Mouse (Mus musculus) cerebellum, adult 11 months (tissue): Measurements from ENCODE around the gene Hist2h2bb.
"Not testable (repeated sequence)": the region's sequence is repeated elsewhere in the genome, so short reads cannot be mapped to it uniquely, and the experiment has no call there.

Experiments used
- DNase-seq: peaks from one replicate; pipeline ENCODE4 v3.0.0; 2022

The Hist2h2bb gene

DNA sequence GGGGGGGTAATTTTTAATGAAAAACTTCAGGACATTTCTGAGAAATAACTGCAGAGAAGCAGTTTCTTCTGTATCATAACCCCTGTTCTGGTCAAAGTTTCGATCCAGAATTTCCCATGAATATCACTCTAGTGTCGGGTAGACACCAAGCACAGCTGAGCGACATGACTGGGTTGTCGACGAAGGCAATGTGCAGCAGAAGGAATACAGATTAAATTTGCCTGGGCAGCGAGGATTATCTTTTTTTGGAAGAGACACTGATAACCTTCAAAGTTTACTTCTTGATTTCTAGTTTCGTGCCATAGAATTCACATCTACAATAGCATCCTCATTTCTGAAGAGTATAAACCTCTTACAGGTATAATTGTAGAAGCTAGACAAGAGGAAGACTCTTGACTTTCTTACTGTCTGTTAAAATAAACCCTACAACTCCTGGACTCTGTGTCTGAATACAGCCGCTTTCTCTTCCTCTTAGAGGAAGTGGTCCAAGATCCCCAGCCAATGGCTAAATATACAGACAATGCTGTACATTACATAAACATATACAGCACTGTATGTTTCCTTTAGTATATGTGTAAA, 3.3 kb upstream of the Hist2h2bb start:
- DNase-seq, result no peak

DNA sequence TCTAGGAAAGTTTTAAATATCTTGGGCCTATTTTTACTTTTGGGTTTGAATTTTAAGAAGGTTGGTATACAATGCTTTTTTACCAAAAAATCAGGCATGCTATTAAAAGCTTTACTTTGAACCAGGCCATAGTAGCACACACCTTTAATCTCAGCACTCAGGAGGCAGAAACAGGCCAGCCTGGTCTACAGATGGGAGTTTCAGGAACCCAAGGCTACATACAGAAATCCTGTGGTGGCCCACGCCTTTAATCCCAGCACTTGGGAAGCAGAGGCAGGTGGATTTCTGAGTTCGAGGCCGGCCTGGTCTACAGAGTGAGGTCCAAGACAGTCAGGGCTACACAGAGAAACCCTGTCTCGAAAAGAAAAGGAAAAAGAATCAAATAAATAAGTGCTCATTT, 2.0 kb upstream of the Hist2h2bb start:
- no peak for DNase-seq

DNA sequence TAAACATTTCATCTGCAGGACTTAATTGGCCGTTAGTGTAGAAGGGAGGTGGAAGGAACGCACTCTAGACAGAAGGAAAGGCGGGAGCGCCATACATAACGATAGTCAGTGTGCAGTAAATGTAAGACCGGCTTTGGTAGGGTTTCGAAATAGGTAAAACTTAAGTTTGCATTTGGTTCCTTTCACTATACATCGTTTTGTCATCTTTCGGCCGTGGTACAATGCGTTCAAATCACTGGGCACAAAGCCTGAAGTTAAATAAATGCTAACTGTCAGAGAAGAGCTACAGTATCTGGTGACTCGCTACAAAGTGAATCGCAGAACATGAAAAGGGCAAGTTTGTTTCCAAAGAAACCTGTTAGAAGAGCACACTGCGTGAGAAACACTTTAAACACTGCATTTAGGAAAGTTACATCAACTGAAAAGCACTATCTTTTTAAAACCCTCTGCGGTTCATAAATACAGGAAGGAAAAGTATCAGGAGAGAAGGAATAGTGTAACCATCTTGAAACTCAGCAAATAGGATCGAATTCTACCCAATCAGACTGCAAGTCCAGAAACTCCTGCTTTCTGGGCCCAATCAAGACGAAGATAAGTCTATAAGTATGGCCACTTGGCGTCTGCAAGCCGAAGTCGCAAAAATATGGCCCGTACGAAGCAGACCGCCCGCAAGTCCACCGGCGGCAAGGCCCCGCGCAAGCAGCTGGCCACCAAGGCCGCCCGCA, 1.3 kb upstream of the Hist2h2bb start, which contains the start of gene Hist2h3b:
Gene Hist2h3b, plus strand, starts transcription at position 604 of the 725 bp plus-strand sequence.
- DNase-seq, result peak; percentile 76

DNA sequence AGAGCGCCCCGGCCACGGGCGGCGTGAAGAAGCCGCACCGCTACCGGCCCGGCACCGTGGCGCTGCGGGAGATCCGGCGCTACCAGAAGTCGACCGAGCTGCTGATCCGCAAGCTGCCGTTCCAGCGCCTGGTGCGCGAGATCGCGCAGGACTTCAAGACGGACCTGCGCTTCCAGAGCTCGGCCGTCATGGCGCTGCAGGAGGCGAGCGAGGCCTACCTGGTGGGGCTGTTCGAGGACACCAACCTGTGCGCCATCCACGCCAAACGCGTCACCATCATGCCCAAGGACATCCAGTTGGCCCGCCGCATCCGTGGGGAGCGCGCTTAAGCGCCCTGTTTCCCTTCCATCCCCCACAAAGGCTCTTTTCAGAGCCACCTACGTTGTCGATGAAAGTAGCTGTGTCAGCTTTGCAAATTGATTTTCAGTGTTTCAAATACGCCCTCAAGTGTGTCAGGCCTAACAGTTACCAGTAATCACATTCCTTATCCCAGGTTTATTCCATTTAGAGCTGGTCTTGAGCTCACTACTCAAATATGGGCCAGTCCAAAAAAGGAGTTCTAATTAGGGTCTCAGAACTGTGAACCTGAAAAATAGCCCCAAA, 675 bp upstream of the Hist2h2bb start:
- not testable (repeated sequence) for DNase-seq

DNA sequence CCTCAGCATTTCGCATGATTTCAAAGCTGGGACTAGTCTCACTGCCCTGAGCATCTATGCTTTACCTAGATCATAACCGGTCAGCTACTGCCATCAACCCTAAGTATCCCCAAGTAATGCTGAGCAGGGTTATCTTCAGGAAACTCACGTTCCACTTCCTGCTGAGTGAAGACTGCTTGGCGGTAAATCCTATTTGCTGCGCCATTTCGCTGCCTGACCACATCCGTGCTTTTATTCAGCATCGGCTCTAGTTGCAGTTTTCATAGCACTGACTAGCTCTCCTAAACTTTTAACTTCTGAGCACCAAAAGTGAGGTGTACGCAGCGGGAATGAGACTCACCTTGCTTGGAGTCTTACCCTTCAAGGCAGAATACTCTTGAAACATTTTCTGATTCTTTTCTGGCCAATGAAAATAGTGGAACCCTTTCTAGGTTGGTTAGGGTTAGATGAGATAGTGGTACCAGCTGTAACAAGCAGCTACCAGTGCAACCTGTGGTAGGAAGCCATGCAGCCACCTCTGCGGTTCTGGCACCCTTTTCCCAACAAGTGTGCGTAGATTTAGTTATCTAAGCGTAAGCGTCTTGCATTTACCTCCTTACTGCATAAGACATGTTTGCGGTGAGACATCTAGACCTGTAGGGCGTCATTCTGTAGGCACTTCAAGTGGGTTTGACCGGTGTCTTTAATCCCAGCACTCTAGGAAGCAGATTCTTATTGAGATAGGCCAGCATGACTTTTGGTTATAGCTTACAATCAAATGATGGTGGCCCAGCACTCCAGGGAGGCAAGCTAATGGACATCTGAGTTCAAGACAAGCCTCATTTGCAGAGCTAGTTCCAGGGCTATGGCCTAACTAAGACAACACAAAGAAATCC, 4.3 kb downstream of the Hist2h2bb start:
- no peak for DNase-seq

DNA sequence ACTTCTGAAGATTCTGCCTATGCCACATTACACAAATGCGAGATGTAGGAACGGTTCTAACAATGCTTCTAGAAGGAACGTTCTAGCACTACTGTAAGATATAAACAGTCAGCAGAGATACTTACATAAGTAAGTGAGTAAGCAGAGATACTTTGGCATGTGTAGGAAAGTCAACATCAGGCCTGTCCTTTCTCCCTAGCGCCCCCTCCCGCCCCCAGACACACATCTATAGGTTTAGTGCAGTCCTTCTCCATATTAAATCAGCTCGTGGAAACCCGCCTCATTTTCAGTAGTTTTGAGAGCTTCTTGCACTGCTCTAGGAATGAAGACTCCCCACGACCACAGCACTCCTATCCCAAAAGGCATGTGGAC, 7.9 kb downstream of the Hist2h2bb start:
- DNase-seq, result no peak

DNA sequence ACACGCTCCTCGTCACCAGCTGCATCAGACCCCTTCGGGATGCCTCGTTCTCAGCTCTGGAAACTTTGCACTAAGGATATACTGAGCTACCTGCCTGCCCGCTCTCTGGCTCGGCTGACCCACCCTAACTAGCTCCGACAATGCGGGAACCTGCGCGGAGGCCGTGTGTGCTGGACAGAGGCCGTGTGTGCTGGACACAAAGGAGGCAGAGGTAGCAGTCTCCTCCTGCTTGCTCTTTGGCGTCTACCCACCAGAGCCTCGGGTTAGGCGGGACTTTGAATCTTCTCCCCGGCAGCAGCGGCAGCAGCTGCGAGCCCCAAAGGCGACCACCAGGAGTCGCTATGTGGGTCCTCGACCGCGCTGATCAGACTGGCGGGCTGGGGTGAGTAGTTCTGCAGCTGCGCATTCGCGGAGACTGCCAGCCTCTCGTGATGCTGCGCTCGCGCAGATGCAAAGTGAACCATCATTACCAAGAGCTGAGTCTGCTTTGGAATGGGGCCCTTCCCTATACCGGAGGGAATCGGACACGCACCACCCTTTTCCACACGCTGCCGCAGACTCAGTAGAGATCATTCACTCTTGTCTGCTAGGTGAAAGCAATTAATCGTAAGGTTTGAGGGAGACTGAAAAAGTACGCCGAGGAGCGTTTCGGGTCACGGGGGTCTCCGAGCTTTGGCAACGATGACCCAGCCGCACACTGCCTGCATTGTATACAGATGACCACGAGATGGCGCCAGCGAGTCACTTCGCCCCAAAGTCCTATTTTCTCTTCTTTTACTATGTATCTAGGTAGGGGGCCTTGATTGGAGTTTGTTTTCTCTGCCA, 8.5 kb downstream of the Hist2h2bb start:
- peak; percentile 87 for DNase-seq

DNA sequence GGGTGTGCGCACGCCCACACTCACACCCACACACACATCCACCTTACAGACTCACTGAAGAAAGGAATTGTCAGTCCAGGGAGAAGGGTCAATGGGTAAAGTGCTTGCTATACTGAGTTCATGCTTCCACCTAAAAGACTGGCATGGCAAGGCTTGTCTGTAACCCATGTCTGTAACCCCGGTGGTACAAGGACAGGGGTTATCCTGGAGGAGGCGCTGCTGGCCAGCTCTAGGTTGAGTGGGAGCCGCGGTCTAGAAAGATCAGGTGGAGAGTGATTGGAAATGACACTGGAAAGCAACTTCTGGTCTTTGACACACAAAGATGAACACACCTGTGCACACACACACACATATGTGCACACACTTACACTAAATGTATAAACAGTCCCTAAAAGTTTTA, 11.1 kb downstream of the Hist2h2bb start:
- no peak for DNase-seq

DNA sequence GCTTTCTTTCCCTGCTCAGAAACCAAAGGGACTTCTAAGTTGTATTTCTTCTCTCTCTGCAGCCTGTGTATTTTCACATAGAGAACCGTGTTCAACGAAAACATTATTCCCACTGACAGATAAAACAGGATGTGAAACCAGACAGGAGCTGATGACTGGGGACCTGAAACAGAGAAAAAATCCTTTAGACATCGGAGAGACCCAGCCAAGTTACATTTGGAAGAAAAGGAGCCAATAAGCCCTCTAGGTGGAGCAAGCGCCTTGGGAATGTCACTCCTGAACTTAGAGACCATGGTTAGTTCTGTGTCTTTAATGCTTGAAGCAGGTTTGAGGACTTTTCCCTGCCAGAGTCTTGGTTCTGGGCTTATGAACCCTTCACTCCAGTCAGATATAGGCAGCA, 14.9 kb downstream of the Hist2h2bb start:
- no peak for DNase-seq

DNA sequence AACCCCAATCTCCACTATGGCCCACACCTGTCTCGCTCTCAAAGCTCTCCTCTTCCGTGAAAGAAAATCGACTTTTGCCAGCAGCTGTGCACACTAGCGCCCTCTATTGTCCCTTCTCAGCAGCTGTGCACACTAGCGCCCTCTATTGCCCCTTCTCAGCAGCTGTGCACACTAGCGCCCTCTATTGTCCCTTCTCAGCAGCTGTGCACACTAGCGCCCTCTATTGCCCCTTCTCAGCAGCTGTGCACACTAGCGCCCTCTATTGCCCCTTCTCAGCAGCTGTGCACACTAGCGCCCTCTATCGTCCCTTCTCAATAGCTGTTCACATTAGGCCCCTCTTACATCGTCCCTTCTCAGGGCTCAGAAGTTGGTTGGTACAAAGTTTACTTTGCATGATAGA, 17.8 kb downstream of the Hist2h2bb start:
- not testable (repeated sequence) for DNase-seq

DNA sequence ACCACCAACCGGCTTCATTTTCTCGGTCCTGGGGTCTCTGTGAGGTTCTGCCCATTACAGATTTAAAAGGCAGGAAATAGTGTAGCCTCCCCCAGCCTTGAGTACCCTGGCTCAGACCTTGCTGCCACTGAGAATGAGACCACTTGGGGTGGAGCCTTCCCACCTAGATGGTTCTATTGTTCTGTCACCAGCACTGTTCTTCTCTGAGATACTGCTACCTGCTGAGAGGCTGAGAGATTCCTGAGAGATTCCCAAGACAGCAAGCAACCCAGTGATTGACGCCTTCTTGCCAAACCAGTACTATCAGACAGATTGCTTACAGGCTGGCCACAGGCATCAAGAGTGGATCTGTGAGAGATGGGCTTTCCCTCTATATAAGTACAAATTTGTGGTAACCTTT, 19.6 kb downstream of the Hist2h2bb start:
- no peak for DNase-seq

DNA sequence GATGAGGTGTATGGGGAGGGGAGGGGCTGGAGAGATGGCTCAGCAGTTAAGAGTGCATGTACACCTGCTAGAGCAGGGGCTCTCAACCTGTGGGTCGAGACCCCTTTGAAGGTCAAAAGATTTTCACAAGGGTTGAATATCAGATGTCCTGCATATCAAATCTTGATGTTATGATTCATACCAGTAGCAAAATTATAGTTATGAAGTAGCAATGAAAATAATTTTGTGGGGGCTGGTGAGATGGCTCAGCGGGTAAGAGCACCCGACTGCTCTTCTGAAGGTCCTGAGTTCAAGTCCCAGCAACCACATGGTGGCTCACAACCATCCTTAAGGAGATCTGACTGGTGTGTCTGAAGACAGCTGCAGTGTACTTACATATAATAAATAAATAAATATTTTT, 21.2 kb downstream of the Hist2h2bb start:
- DNase-seq, result not testable (repeated sequence)

DNA sequence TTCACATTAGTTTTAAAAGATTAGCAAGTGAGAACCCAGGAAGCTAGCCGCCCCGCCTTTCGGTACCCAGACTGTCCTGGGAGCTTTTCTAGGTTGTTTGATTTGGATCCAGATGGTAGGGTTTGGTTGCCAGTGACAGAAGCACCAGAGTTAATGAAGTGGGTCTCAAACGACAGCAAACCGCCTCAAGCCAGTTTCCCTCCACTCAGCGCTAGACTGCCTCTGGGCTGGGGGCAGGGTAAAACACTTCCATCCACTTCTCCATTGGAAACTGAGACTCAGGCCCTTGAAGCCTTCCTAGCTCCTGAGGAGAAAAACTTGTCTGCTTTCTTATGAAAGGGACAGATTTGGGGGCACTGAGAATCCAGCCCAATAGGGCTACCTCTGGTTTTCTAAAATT, 23.1 kb downstream of the Hist2h2bb start:
- DNase-seq, result no peak

DNA sequence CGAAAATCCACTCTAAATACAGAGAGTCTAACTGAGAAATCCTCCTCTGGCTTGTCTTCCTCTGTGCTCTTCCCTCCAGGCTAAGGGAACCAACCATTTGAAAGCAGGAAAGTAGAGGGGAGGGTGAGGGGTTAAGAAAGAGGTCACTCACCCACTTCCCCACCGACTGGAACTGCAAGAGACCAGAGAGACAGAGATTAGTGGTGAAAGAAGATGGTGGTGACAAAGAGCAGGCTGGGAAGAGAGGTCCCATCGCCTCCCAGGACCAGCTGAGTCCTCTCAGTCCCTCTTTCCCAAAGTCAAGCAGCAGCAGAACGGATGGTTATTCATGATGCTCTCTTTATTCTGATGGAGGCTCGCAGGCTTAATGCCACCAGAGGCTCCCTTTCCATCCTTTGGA, 23.8 kb downstream of the Hist2h2bb start:
- DNase-seq, result no peak

DNA sequence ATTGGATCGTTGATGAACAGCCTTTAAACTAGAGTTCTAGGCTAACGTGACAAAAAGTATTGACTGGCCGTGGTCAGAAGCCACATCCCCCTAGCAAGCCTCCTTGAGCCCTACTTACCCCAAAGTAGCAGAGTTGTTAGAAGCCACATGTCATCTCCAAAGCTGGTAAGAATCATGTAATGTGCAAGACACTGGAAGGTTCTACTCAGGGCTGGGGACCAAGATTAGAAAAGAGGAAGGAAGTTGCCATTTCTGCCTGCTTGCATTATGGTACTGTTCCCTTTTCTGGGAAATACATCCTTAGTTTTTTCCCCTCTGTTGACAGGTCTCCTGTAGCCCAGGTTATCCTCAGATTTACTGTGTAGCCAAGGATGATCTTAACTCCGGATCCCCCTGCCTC, 24.2 kb downstream of the Hist2h2bb start, which contains the start of gene Fcgr1:
Gene Fcgr1, minus strand, starts transcription at position 183 of the 400 bp plus-strand sequence.
- DNase-seq, result no peak

DNA sequence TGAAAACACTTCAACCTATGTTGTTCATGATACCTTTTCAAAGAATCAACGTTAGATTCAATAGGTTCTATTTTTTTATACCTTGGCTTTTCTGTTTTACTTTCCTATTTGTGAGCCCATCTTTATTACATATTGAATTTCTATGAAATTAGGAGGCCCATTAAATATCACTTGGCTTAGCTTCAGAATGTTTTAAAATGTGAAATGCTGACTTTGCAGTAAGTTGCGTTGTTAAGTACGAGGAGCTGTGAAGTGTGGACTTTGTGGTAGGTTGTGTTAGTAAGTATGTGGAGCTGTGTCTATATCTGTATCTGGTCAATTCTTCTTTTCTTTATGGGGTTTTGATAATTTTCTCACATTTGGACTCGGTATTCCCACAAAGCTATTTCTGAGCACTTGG, 28.8 kb downstream of the Hist2h2bb start:
- DNase-seq, result no peak

DNA sequence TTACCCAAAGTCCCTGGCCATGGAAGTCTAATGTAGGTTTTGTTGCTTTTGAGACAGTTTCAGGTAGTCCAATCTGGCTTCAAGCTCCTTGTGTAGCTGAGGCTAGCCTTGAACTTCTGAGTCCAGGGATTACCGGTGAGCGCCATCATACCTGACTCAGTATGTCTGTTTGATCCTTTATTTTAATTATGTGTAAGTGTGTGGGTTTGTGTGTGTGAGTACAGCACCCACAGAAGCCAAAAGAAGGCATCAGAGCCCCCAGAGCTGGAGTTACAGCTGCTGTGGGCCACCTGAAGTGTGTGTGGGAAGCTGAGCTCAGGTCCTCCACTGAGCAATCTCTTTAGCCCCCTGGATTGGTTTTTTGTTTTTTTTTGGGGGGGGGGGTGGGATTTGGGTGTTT, 30.0 kb downstream of the Hist2h2bb start:
- no peak for DNase-seq

DNA sequence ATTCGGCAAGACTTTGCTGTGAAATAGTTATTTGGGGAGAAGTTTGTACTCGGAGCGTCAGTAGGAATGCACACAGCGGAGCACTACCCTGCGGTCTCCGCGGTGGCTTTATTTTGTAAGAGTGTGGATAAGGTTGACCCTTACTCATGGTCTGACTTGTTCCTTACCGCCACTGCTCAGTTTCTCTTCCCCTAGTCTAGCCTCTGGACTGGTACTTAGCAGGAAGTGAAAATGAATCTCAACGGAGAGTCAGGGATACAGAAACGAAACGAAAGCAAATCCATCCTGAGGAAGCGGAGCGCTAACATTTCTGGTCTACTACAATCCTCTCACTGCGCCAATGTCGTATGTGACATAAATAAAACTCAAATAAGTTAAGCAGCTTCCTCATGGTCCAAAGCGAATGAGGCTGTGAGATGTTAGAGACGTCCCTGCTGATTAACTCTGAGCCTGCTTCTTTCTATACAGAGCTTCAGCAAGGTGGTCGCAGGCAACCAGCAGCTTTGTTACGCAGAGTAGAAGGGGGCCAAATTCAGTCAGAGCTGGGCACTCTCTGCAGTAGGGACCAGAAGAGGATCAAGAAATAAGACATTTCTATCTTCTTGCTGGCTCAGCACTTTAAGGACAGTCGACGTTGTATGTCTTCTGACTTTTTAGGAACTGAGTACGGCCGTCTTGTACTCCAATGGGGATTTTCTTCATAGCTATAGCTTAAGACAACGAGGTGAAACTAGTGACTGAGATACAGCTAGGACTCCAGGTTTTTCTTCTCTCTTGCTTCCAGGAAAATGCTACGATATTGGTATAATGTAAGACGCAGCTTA, 31.4 kb downstream of the Hist2h2bb start:
- no peak for DNase-seq

DNA sequence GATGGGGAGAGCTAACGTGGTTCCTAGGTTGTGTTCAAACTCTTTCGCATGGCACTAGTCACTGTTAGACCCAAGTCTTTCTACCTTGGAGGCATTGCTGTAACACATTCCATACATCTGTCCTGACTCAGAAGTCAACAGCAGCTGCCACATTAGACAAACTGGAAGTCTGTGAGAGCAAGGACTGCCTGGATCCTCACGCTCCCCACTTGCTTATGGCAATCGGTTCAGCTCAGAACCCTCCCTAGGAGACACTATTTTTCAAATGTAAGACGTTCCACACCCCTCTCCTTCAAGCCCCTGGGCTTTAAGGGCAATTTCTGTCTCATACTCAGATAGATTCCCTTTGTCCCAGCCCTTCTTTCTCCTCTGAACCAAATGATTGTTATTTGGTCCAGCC, 32.5 kb downstream of the Hist2h2bb start:
- no peak for DNase-seq

DNA sequence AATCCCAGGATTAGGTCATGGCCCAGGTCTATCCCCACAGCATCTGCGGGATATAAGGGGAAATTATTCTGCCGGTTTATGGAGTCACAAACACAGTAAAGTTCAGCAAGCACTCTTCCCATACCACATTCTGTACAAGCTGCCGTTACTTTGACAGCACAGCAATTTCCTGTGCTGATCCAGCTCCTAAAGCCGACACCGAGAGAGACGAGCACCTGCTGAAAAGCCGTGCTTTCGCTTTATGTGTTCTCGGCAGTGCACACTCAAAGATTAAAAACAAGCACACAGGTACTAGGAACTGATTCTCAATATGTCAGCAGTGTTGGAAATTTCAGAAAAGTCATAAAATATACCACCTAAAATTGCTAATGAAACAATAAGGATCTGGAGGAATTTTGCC, 37.0 kb downstream of the Hist2h2bb start:
- DNase-seq, result no peak

DNA sequence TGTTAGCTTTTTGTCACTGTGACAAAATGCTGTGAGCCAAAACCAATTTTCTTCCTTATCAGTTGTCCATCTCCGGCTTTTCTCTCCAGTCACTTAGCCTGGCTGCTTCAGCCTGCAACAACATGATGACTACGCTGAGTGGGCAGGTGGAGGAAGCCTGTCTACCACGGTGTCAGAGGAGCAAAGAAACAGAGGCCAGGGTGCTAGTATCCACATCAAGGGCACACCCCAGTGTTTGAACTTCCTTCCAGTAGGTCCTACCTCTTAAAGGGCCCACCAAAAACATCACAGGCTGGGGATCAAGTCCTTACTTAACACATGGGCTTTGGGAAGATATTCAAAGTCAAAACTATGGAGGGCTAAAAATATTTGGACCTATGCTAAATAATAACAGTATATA, 39.9 kb downstream of the Hist2h2bb start:
- no peak for DNase-seq
